Mouse (Mus musculus) limb, embryonic 10.5 days (tissue): ENCODE measurements at regions not wholly inside any gene's neighbourhood (a gene's known extent, or its start where the extent isn't known, plus 50 kb on each side); places are given as distances from the start of the nearest gene placed in this dataset.

ENCODE experiments used
- DNase-seq: peaks from one replicate; pipeline ENCODE4 v3.0.0-alpha.2; 2017; ENCODE audit warnings: low spot score
- H3K27ac ChIP-seq: fragments of 300-500 bp; sonication (generic); 2 replicates; pipeline ENCODE4 v1.5.1; 2016; ENCODE audit warnings: mild to moderate bottlenecking
- H3K27me3 ChIP-seq: fragments of 300-500 bp; sonication (generic); 2 replicates; pipeline ENCODE4 v1.6.1; 2016; ENCODE audit warnings: low read depth, mild to moderate bottlenecking; ENCODE audit not compliant: poor library complexity, severe bottlenecking
- H3K36me3 ChIP-seq: fragments of 300-500 bp; sonication (generic); 2 replicates; pipeline ENCODE4 v1.6.1; 2016; ENCODE audit warnings: mild to moderate bottlenecking, moderate library complexity
- H3K4me1 ChIP-seq: fragments of 300-500 bp; sonication (generic); 2 replicates; pipeline ENCODE4 v1.6.1; 2016
- H3K4me3 ChIP-seq: fragments of 300-500 bp; sonication (generic); 2 replicates; pipeline ENCODE4 v1.5.1; 2016; ENCODE audit warnings: mild to moderate bottlenecking, moderate library complexity
- H3K9me3 ChIP-seq: fragments of 300-500 bp; sonication (generic); replicated peaks from 2 replicates; pipeline ENCODE4 v1.6.1; 2016; ENCODE audit warnings: mild to moderate bottlenecking
- WGBS: fragments of 180-500 bp; shearing (Covaris S2); methylation state at CpG from one replicate; pipeline ENCODE4 v1.1.7; 2016; 5-methylcytosine and 5-hydroxymethylcytosine counted together

- H3K4me1 ChIP-seq: peaks cover 10% of the 10 kb centered on the region
- no peak overlapping the region for H3K4me3 ChIP-seq
- H3K36me3 ChIP-seq: no peaks in the 10 kb centered on the region
- no peaks in the 10 kb centered on the region for H3K9me3 ChIP-seq
- H3K27ac ChIP-seq: no peak overlapping the region
- 88% methylated on average over 3 of the region's 3 CpGs for WGBS
- no peaks in the 10 kb centered on the region for H3K27me3 ChIP-seq
- DNase-seq: no peak
Measured at GRCm38 (mm10) chr16:39298856-39299255, 406.4 kb downstream of the Igsf11 start.

- DNase-seq: peak; percentile 31
- Histone ChIP-seq H3K27ac (no peak overlapping the region), H3K36me3 (no peaks in the 10 kb centered on the region), H3K4me1 (peaks cover 14% of the 10 kb centered on the region), H3K9me3 (no peaks in the 10 kb centered on the region), H3K4me3 (no peak overlapping the region), H3K27me3 (no peaks in the 10 kb centered on the region)
- 45% methylated on average over 1 of the region's 1 CpGs for WGBS
Measured at GRCm38 (mm10) chr16:39302902-39303361, 410.5 kb downstream of the Igsf11 start.

DNA sequence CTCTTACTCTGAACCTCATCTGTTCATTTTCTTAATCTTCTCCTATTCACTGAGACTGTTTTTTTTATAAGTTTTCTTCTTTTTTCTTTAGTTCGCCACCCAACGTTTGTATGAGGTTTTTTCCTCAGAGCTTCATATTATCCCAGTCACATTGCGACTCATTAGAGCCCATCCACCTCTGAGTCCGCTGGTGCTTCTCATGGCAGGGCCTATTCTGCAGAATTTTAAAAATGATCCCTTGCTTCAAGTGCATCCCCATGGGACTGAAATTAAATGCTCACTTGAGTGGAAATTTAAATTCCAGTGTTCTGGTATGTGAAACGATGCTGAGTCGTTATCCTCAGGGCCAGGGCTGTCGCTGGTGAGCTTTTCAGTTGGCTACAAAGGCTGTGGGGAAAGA is 410.9 kb downstream of the Igsf11 start:
- Histone ChIP-seq H3K4me3 (no peak overlapping the region), H3K4me1 (peaks cover 18% of the 10 kb centered on the region), H3K36me3 (no peaks in the 10 kb centered on the region), H3K27ac (no peak overlapping the region), H3K9me3 (no peaks in the 10 kb centered on the region), H3K27me3 (no peaks in the 10 kb centered on the region)
- DNase-seq: no peak
- WGBS: 73% methylated on average over 7 of the region's 7 CpGs

DNA sequence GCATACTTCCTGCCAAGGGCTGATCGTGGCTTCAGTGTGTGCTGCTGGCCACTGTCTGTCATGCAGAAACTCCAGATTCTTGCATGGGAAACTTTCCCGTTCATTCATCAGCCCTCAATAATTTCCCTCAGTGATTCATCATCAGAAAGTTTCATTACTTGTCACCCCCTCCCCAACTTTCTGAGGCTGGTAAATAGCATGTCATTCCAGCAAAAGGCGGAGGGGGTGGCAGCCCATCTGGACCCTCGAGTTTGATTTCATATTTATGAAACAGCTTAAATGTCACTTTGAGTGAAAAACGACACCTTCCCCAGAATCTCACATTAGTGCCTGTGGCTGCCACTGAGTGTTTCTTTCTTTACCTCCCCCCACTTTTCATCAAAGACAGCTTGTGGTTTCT is 415.5 kb downstream of the Igsf11 start:
- H3K27ac ChIP-seq: no peak overlapping the region
- no peak for DNase-seq
- H3K4me3 ChIP-seq: no peak overlapping the region
- 69% methylated on average over 5 of the region's 5 CpGs for WGBS
- no peaks in the 10 kb centered on the region for H3K9me3 ChIP-seq
- peaks cover 15% of the 10 kb centered on the region for H3K4me1 ChIP-seq
- no peaks in the 10 kb centered on the region for H3K27me3 ChIP-seq
- H3K36me3 ChIP-seq: no peaks in the 10 kb centered on the region

- 26% methylated on average over 15 of the region's 15 CpGs for WGBS
- H3K4me3 ChIP-seq: no peak overlapping the region
- no peaks in the 10 kb centered on the region for H3K4me1 ChIP-seq
- no peaks in the 10 kb centered on the region for H3K27me3 ChIP-seq
- H3K36me3 ChIP-seq: no peaks in the 10 kb centered on the region
- DNase-seq: peak; percentile 80
- H3K9me3 ChIP-seq: no peaks in the 10 kb centered on the region
- no peak overlapping the region for H3K27ac ChIP-seq
Measured at GRCm38 (mm10) chr16:39316752-39317594, 424.5 kb downstream of the Igsf11 start.

- Histone ChIP-seq H3K4me3 (no peak overlapping the region), H3K27me3 (no peaks in the 10 kb centered on the region), H3K27ac (no peak overlapping the region), H3K4me1 (no peaks in the 10 kb centered on the region), H3K9me3 (no peaks in the 10 kb centered on the region), H3K36me3 (no peaks in the 10 kb centered on the region)
- no peak for DNase-seq
- 88% methylated on average over 2 of the region's 2 CpGs for WGBS
Measured at GRCm38 (mm10) chr16:39325627-39326026, 433.2 kb downstream of the Igsf11 start.

- Histone ChIP-seq H3K36me3 (no peaks in the 10 kb centered on the region), H3K27me3 (no peaks in the 10 kb centered on the region), H3K9me3 (no peaks in the 10 kb centered on the region), H3K4me3 (no peak overlapping the region), H3K4me1 (no peaks in the 10 kb centered on the region), H3K27ac (no peak overlapping the region)
- 74% methylated on average over 2 of the region's 2 CpGs for WGBS
- no peak for DNase-seq
Measured at GRCm38 (mm10) chr16:39363657-39364056, 471.2 kb downstream of the Igsf11 start.

DNA sequence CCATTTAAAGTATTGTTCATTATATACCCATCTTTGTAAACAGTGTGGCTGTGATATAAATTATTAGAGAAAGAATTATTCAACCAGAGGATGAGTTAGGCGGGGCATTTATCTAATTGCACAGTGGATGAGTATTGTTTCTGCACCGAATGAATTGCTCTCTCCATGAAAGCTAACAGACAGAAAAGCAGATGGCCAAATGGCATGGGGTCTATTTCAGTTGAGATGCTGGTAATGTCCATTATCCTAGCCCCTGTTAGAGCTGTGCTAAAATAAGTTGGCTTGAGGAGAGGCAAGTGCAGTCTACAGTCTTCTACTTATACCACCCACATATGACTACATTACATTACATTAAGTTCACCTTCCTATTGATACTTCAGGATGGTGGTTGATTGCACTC is 475.8 kb downstream of the Igsf11 start:
- no peak overlapping the region for H3K27ac ChIP-seq
- no peaks in the 10 kb centered on the region for H3K9me3 ChIP-seq
- H3K27me3 ChIP-seq: no peaks in the 10 kb centered on the region

DNA sequence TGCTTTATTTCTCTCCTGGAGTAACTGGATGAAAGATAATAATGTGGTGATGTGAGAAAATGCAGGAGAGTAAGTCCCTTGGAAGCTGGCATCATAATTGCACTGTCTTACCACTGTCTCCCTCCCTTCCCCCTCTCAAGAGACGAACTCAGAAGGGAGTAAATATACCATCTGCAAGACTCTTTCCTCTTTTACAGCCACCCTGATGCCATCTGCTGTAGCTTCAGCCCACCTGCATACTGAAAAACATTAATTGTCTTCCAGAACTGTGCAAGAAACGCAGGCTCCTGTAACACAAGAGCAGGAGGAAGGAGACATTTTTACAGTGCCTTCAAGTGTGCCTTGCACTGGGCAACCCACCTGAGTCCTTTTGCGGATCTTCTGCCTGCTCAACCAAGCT is 482.1 kb downstream of the Igsf11 start:
- Histone ChIP-seq H3K36me3 (no peaks in the 10 kb centered on the region), H3K27me3 (no peaks in the 10 kb centered on the region), H3K27ac (no peak overlapping the region), H3K4me3 (no peak overlapping the region), H3K4me1 (no peaks in the 10 kb centered on the region), H3K9me3 (no peaks in the 10 kb centered on the region)
- DNase-seq: no peak
- 84% methylated on average over 3 of the region's 3 CpGs for WGBS

More for the DNA sequence above, 475.8 kb downstream of the Igsf11 start:
- 90% methylated on average over 2 of the region's 2 CpGs for WGBS
- Histone ChIP-seq H3K36me3 (no peaks in the 10 kb centered on the region), H3K4me3 (no peak overlapping the region), H3K4me1 (no peaks in the 10 kb centered on the region)
- no peak for DNase-seq

GRCm38 (mm10) chr16:39379959-39380358 is 487.5 kb downstream of the Igsf11 start:
- DNase-seq: no peak
- 82% methylated on average over 7 of the region's 7 CpGs for WGBS
- no peaks in the 10 kb centered on the region for H3K27me3 ChIP-seq

DNA sequence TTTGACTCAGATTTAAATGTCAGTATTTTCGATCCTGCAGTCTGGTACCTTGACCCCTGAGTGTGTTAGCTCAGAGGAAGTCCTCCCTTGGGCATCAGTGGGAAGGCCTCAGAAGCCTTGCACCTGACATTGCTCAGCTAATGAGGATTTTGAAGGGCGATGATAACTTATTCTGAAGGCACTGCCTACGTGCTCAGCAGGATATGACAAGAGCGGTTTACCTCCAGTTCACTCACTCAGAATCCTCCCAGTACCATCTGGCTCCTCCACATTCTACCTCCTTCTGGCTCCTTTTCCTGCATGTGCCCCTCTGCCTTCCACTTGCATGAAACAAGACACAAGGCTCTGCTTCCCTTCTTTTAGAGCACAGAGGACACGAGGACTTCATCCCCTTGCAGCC is 497.5 kb downstream of the Igsf11 start:
- Histone ChIP-seq H3K9me3 (no peaks in the 10 kb centered on the region), H3K27me3 (no peaks in the 10 kb centered on the region), H3K36me3 (no peaks in the 10 kb centered on the region), H3K27ac (no peak overlapping the region), H3K4me1 (no peaks in the 10 kb centered on the region), H3K4me3 (no peak overlapping the region)
- no peak for DNase-seq
- 82% methylated on average over 5 of the region's 5 CpGs for WGBS

More at GRCm38 (mm10) chr16:39379959-39380358, 487.5 kb downstream of the Igsf11 start:
- no peaks in the 10 kb centered on the region for H3K4me1 ChIP-seq
- no peak overlapping the region for H3K27ac ChIP-seq
- H3K36me3 ChIP-seq: no peaks in the 10 kb centered on the region
- H3K4me3 ChIP-seq: no peak overlapping the region
- H3K9me3 ChIP-seq: no peaks in the 10 kb centered on the region

GRCm38 (mm10) chr16:39390626-39391025 is 498.2 kb downstream of the Igsf11 start:
- DNase-seq: no peak
- H3K27ac ChIP-seq: no peak overlapping the region

DNA sequence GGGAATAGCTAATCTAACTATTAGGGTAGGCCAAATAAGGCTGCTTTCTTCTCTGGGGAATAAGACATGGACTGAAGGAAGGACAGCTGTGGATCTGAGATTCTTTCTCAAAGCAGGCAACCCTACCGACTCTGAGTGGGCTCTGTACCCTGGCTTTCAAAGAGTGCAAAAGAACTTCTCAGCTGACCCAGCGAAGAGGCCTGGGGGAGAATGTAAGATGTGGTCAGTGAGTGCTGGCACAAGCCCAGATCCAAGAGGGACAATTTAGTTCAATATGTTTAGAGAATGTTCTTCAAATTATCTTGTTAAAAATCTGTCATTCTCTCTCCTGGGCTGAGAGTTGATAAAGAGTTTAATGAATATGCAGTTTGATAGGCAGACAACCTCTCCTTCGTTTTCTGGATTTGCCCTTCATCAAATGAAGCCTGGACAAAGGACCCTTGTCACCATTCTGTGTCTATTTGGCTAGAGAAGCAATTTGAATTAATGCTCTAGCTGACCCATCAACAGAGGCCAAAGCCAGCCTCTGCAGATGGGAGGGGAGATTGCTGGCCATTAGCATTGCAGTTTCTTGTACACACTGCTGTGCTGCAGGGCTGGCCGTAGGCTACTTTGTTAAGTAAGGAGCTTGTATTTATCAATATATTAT is 509.8 kb downstream of the Igsf11 start:
- DNase-seq: no peak
- H3K27me3 ChIP-seq: no peaks in the 10 kb centered on the region
- H3K4me1 ChIP-seq: no peaks in the 10 kb centered on the region
- H3K36me3 ChIP-seq: no peaks in the 10 kb centered on the region
- 82% methylated on average over 4 of the region's 4 CpGs for WGBS
- no peak overlapping the region for H3K27ac ChIP-seq
- H3K9me3 ChIP-seq: no peaks in the 10 kb centered on the region
- H3K4me3 ChIP-seq: no peak overlapping the region

More at GRCm38 (mm10) chr16:39390626-39391025, 498.2 kb downstream of the Igsf11 start:
- H3K9me3 ChIP-seq: no peaks in the 10 kb centered on the region
- H3K4me1 ChIP-seq: no peaks in the 10 kb centered on the region
- 88% methylated on average over 3 of the region's 3 CpGs for WGBS
- no peaks in the 10 kb centered on the region for H3K27me3 ChIP-seq
- no peak overlapping the region for H3K4me3 ChIP-seq
- H3K36me3 ChIP-seq: no peaks in the 10 kb centered on the region
